Comparison of ENCODE assay signal across 8 mouse cellular contexts in the genomic region with DNA sequence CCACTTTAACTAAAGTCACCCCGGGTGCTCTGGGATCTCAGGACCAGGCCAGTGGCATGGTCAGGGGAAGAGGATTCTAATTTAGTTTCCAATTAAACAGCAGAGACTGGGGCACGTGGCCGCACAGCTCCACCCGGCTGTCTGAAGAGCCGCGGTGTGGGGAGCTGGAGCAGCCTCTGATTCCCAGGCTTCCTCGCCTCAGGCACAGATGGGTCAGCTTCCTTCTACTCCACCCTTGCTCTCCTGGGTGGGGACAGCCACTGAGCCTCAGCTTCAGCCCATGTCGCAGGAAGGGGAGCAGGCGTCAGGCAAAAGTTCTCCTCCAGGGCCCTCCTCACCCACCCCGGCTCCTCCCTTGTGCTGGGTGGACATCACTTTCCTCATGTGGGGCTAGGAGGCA. TPM values are rescaled to one million over a fixed set of nuclear protein-coding genes. Genes with fewer than 3 reads are reported as not detected.
DNase-seq lines count a peak whose midpoint lies in the region; ATAC-seq and TF ChIP-seq lines count a peak whose summit lies in the region.

No protein-coding gene starts in this region.

- H3K4me3 ChIP-seq in kidney, embryonic 14.5 days (ENCODE audit: low read length): peak overlapping the region; percentile 17
- H3K4me3 ChIP-seq in heart, embryonic 14.5 days (ENCODE audit: control insufficient read depth in 1 of 2, insufficient read depth in 1 of 2, low read depth in 1 of 2, low read length in 2 of 2): peak overlapping the region; percentile 2 to 20; a peak in 3 of 4 replicates
- H3K4me3 ChIP-seq in limb, embryonic 11.5 days (ENCODE audit: low read depth, low read length): no peak overlapping the region
- peak overlapping the region; percentile 16; the same call in 1 of the 2 replicates for H3K4me3 ChIP-seq in small intestine, adult 2 months (ENCODE audit: low read depth, low read length)
- H3K4me3 ChIP-seq in thymus, adult 2 months (ENCODE audit: control insufficient read depth, insufficient read depth, low read length): no peak overlapping the region

- peaks cover 40% of the 10 kb centered on the region for H3K36me3 ChIP-seq in kidney, embryonic 14.5 days (ENCODE audit: control insufficient read depth, insufficient read depth, low read length)
- H3K36me3 ChIP-seq in heart, embryonic 14.5 days (ENCODE audit: control insufficient read depth, insufficient read depth, low read length): peaks cover 45% of the 10 kb centered on the region
- peaks cover 10% of the 10 kb centered on the region for H3K36me3 ChIP-seq in limb, embryonic 11.5 days (ENCODE audit: control insufficient read depth, insufficient read depth, low read length)
- peaks cover 27% of the 10 kb centered on the region for H3K36me3 ChIP-seq in small intestine, adult 2 months (ENCODE audit: control insufficient read depth, insufficient read depth, low read length)
- peaks cover 35% of the 10 kb centered on the region for H3K36me3 ChIP-seq in thymus, adult 2 months (ENCODE audit: control insufficient read depth, insufficient read depth, low read length)

- peak; percentile 37; the same call in 1 of the 2 replicates for ATAC-seq in kidney, embryonic 14.5 days (ENCODE audit: low FRiP score, low TSS enrichment)
- ATAC-seq in heart, embryonic 14.5 days (ENCODE audit: insufficient number of reproducible peaks, insufficient read depth, low FRiP score, low read depth): peak; percentile 15; the same call in 1 of the 2 replicates
- ATAC-seq in limb, embryonic 11.5 days (ENCODE audit: insufficient number of reproducible peaks, low FRiP score, low TSS enrichment, low read depth): no peak

- DNase-seq in kidney, adult 8-10 months: no peak
- DNase-seq in limb, embryonic 11.5 days (ENCODE audit: low spot score): peak; percentile 36
- no peak for DNase-seq in B cell, adult 2 months
- DNase-seq in gastrocnemius, postnatal 4 days (ENCODE audit: low spot score in 2 of 2): no peak
- DNase-seq in thymus, adult 2 months: no peak

- H3K27ac ChIP-seq in kidney, embryonic 14.5 days (ENCODE audit: low read depth, low read length): peak overlapping the region; percentile 81
- no peak overlapping the region for H3K27ac ChIP-seq in heart, embryonic 14.5 days (replicated peaks in 1 of 2; ENCODE audit: control insufficient read depth in 1 of 2, insufficient read depth in 1 of 2, low read depth in 2 of 2, low read length in 2 of 2)
- no peak overlapping the region for H3K27ac ChIP-seq in limb, embryonic 11.5 days (replicated peaks; ENCODE audit: low read depth, low read length)
- H3K27ac ChIP-seq in small intestine, adult 2 months (ENCODE audit: insufficient read depth, low read depth, low read length): no peak overlapping the region
- no peak overlapping the region for H3K27ac ChIP-seq in thymus, adult 2 months (ENCODE audit: control insufficient read depth, insufficient read depth, low read length)

- 11% methylated on average over 10 of the region's 10 CpGs for WGBS in kidney, embryonic 14.5 days
- WGBS in heart, embryonic 14.5 days: 21% methylated on average over 10 of the region's 10 CpGs
- 13% methylated on average over 10 of the region's 10 CpGs for WGBS in limb, embryonic 11.5 days
- WGBS in small intestine, adult 2 months: 61% methylated on average over 10 of the region's 10 CpGs
- WGBS in thymus, adult 2 months: 92% methylated on average over 10 of the region's 10 CpGs

- TF ChIP-seq POLR2A in small intestine, adult 2 months (IDR thresholded peaks at IDR 0.05; ENCODE audit: low read depth, low read length): no peak
- TF ChIP-seq POLR2A in thymus, adult 2 months (IDR thresholded peaks at IDR 0.05; ENCODE audit: control insufficient read depth, extremely low read depth, insufficient read depth, low read length, poor library complexity): no peak

- peak overlapping the region; percentile 40; the same call in 1 of the 2 replicates for H3K9ac ChIP-seq in kidney, embryonic 14.5 days (ENCODE audit: low read depth, low read length)
- peak overlapping the region; percentile 56; the same call in 1 of the 2 replicates for H3K9ac ChIP-seq in heart, embryonic 14.5 days (ENCODE audit: low read length)
- H3K9ac ChIP-seq in limb, embryonic 11.5 days (ENCODE audit: low read length): 0 out of 2 replicates have a peak overlapping the region, but pooled peaks have one; percentile 2

- peak overlapping the region; percentile 41 for H3K4me2 ChIP-seq in kidney, embryonic 14.5 days (replicated peaks; ENCODE audit: low read depth, low read length)
- H3K4me2 ChIP-seq in heart, embryonic 14.5 days (ENCODE audit: low read length): peak overlapping the region; percentile 58
- H3K4me2 ChIP-seq in limb, embryonic 11.5 days (ENCODE audit: low read depth, severe bottlenecking): peak overlapping the region; percentile 41

- H3K4me1 ChIP-seq in kidney, embryonic 14.5 days (ENCODE audit: control insufficient read depth, insufficient read depth, low read length): peaks cover 27% of the 10 kb centered on the region
- peaks cover 10 to 13% of the 10 kb centered on the region in 2 experiments for H3K4me1 ChIP-seq in heart, embryonic 14.5 days (ENCODE audit: control insufficient read depth in 2 of 2, insufficient read depth in 2 of 2, low read length in 2 of 2)
- peaks cover 7% of the 10 kb centered on the region; the same call in 1 of the 2 replicates for H3K4me1 ChIP-seq in limb, embryonic 11.5 days (ENCODE audit: control insufficient read depth, insufficient read depth, low read length)
- peaks cover 4% of the 10 kb centered on the region; the same call in 1 of the 2 replicates for H3K4me1 ChIP-seq in small intestine, adult 2 months (ENCODE audit: control insufficient read depth, insufficient read depth, insufficient read length, low read length)
- peaks cover 12% of the 10 kb centered on the region for H3K4me1 ChIP-seq in thymus, adult 2 months (replicated peaks; ENCODE audit: control insufficient read depth, insufficient read depth, low read length)

- no peaks in the 10 kb centered on the region for H3K9me3 ChIP-seq in kidney, embryonic 14.5 days (ENCODE audit: control insufficient read depth, low read length)
- no peaks in the 10 kb centered on the region for H3K9me3 ChIP-seq in heart, embryonic 14.5 days (ENCODE audit: control insufficient read depth, low read length)
- H3K9me3 ChIP-seq in limb, embryonic 11.5 days (ENCODE audit: control insufficient read depth, low read length): no peaks in the 10 kb centered on the region

- no peak for TF ChIP-seq CTCF in small intestine, adult 2 months (IDR thresholded peaks at IDR 0.05; ENCODE audit: extremely low read depth, insufficient read length, insufficient replicate concordance, low read depth, low read length)
- no peak for TF ChIP-seq CTCF in thymus, adult 2 months (IDR thresholded peaks at IDR 0.05; ENCODE audit: borderline replicate concordance, control insufficient read depth, extremely low read depth, insufficient read depth, low read length, poor library complexity)

- H3K27me3 ChIP-seq in kidney, embryonic 14.5 days (ENCODE audit: control insufficient read depth, insufficient read depth, low read length): no peaks in the 10 kb centered on the region
- H3K27me3 ChIP-seq in heart, embryonic 14.5 days (ENCODE audit: control insufficient read depth, insufficient read depth, low read length): no peaks in the 10 kb centered on the region
- H3K27me3 ChIP-seq in limb, embryonic 11.5 days (ENCODE audit: control insufficient read depth, insufficient read depth, low read length): no peaks in the 10 kb centered on the region
- H3K27me3 ChIP-seq in small intestine, adult 2 months (ENCODE audit: control insufficient read depth, insufficient read depth, low read length): no peaks in the 10 kb centered on the region
- no peaks in the 10 kb centered on the region for H3K27me3 ChIP-seq in thymus, adult 2 months (ENCODE audit: control insufficient read depth, insufficient read depth, low read length)

RNA-seq across cellular contexts. Expression of gene Blm, which starts 52.8 kb away (rescaled TPM):
- 24.1 and 34.5 TPM in 2 replicates for polyA plus RNA-seq in kidney, embryonic 14.5 days (2014; fragmentation: Nextera tagmentation; extraction: Ambion mirVana)
- polyA plus RNA-seq in heart, embryonic 14.5 days (2014; fragmentation: Nextera tagmentation; extraction: Ambion mirVana): 16.3 and 16.5 TPM in 2 replicates
- 51.8 and 59.0 TPM in 2 replicates for polyA plus RNA-seq in limb, embryonic 11.5 days (2014; fragmentation: Nextera tagmentation; extraction: Ambion mirVana)
- polyA plus RNA-seq in small intestine, adult 2 months (2012; rRNA removed): 0.23 and 1.4 TPM in 2 replicates
- total RNA-seq in gastrocnemius, postnatal 4 days (2021): 10 to 100 TPM in 1 of 2 experiments, 1 to 10 TPM in 1; 8.3 to 10.7 TPM
- polyA plus RNA-seq in thymus, adult 2 months (2012; rRNA removed): 6.3 and 6.4 TPM in 2 replicates

Comparison
In these comparisons a context has a peak if more than half of its experiments do, and no peak if none do; other contexts are left out.
1. H3K4me3 ChIP-seq: peak in kidney, embryonic 14.5 days (single experiment), heart, embryonic 14.5 days (2 of 2) and small intestine, adult 2 months (single experiment); none in limb, embryonic 11.5 days (single experiment) and thymus, adult 2 months (single experiment).
2. H3K9ac ChIP-seq: peak in every context shown above with its lines; median percentile 56 in heart, embryonic 14.5 days; 40 in kidney, embryonic 14.5 days; 2 in limb, embryonic 11.5 days.
3. Peak in every context shown above with its lines, with median percentiles within 50 percentile points of each other: H3K4me2 ChIP-seq.